Mouse (Mus musculus) heart, adult 2 months (tissue): Measurements from ENCODE around the gene Mapk9.

Experiments used
- CTCF ChIP-seq: fragments of 200-600 bp; IDR thresholded peaks from 2 replicates; pipeline ENCODE4 v1.8.1; 2022; ENCODE audit warnings: antibody characterized with exemption, mild to moderate bottlenecking, moderate library complexity
- EP300 ChIP-seq: fragments of 200-500 bp; IDR thresholded peaks from 2 replicates; pipeline ENCODE4 v1.6.1; 2011; ENCODE audit warnings: low read depth, low read length, control low read depth; ENCODE audit not compliant: insufficient read depth

DNA sequence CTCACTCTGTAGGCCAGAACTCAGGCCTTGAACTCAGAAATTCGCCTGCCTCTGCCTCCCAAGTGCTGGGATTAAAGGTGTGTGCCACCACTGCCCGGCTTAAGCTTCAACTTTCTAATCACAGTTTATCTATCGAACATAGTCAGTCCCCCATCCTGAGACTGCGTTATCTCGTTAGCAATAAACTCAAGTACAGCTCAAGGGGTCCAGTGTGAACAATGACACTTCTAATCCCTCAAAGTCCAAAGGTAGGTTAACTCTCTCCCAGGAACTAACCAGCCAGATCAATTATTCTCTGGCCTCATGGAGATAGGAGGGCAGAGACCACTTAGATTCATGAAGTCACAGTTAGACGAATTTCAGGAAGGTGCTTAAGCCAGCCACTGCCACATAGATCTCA is 12.3 kb upstream of the Mapk9 start:
- TF ChIP-seq CTCF (no peak), EP300 (no peak)
